Mouse (Mus musculus) CH12F3 (cell line): Measurements from ENCODE around the gene Oasl1.
"Not testable (repeated sequence)": the region's sequence is repeated elsewhere in the genome, so short reads cannot be mapped to it uniquely, and the experiment has no call there.

Source experiments
- in situ Hi-C: fragments of 300-500 bp; cut with MboI; formaldehyde crosslinking; loops from 2 replicates; pipeline ENCODE4 v1.14.3; 2020; ENCODE audit warnings: low sequenced_read_pairs

Oasl1 gene

DNA sequence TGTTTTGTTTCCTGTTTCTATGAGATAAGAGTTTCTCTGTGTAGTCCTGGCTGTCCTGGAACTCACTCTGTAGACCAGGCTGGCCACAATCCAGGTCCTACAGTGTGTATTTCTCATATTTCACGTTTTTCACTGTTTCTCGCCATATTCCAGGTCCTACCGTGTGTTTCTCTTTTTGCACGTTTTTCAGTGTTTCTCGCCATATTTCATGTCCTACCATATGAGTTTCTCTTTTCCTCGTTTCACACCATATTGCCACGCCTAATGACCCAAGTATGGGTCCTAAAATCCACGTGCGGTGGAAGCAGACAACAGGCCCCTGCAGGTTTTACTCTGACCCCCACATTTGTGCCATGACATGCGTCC is 691 bp upstream of the Oasl1 start:
- in situ Hi-C loops, result no loop called here

DNA sequence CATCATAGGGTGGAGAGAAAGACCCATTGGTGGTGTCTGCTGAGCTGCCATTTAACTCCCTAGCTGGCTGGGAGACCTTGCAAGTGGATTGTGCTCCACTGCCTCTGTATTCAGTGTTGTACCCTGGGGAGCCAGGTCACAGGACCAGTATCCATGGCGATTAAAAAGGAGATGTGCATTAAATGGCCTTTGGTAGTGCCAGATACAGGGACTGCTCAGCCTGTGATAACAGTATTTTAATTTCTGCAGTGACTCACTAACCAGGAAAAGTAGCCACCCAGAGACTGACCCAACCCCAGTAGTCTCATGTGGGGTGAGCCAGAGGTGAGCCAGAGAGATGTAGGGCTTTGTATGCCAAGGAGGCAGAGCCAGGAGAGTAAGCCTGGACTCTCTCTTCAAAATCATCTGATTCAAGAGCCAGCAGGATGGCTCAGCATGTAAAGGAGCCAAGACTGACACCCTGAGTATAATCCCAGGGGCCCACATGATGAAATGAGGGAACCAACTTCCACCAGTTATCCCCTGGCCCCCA is 3.2 kb downstream of the Oasl1 start:
- in situ Hi-C loops, result no loop called here

DNA sequence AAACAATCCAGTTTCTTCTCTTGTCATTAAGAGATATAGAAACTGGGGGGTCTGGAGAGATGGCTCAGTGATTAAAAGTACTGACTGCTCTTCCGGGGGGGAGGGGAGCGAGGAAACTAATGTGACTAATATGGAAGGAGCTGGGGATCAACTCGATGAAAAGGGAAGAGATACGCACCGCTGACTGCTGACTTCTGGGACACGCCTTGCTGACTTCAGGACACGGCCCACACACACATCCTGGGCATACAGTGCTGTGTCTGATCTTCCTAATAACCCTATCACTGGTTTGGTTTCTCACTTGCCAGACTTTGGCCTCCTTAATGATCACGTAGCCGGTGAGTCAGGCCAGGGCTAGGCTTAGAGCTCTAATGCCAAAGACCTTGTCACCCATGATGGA is 3.7 kb downstream of the Oasl1 start:
- in situ Hi-C loops, result no loop called here

DNA sequence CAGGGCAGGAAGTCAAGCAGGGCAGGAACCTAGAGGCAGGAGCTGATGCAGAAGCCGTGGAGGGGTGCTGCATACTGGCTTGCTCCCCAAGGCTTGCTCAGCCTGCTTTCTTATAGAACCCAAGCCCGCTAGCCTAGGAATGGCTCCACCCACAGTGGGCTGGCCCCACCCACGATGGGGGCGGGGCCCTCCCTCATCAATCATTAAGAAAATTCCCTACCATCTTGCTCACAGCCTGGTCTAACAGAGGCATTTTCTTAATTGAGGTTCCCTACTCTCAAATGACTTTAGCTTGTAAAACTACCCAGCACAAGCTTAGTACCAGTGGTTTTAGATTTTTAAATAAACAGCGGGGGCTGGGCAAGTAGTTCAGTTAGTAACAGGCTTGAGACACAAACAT is 8.6 kb downstream of the Oasl1 start:
- in situ Hi-C loops, result no loop called here

DNA sequence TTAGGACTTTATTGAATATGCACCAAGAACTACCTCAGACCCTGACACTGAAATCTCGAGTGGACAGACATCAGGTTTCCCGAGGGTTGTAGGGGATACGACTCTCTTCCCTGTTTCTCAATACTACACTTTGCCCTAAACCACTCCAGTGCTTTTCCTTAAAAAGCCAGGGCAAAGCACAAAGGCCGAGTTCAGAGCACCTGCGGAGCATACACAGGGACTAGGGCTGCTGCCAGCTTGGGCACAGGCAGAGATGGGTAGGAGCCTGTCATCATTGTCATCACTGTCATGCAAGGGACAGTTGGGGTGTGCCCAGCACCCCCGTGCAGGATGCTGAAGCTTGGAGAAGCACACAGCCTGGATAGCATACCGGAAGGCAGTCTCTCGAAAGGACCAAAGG is 10.2 kb downstream of the Oasl1 start:
- in situ Hi-C loops, result no loop called here

DNA sequence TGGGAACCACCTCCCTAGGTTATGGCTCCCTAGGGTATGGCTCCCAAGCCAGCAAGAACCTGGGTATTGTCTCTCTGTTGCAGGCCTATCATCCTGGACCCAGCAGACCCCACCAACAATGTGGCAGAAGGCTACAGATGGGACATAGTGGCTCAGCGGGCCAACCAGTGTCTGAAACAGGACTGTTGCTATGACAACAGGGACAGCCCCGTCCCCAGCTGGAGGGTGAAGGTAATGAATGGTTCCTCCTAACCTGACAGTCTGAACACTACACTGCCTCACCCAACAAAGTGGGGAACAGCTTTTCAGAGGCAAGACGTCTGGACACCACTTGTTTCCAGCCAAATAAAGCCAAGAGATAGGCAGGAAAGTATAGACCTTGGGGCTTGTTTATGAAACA is 12.8 kb downstream of the Oasl1 start:
- in situ Hi-C loops, result no loop called here

DNA sequence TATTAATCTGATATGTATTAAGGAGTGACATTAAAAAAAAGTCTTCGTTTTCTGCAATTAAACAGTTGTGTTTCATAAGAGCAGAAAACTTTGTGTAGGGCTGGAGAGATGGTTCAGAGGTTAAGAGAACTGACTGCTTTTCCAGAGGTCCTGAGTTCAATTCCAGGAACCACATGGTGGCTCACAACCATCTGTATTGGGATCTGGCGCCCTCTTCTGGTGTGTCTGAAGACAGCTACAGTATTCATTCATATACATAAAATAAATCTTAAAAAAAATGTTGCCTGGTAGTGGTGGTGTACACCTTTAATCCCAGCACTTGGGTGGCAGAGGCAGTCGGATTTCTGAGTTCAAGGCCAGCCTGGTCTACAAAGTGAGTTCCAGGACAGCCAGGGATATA is 18.1 kb downstream of the Oasl1 start:
- in situ Hi-C loops, result not testable (repeated sequence)

DNA sequence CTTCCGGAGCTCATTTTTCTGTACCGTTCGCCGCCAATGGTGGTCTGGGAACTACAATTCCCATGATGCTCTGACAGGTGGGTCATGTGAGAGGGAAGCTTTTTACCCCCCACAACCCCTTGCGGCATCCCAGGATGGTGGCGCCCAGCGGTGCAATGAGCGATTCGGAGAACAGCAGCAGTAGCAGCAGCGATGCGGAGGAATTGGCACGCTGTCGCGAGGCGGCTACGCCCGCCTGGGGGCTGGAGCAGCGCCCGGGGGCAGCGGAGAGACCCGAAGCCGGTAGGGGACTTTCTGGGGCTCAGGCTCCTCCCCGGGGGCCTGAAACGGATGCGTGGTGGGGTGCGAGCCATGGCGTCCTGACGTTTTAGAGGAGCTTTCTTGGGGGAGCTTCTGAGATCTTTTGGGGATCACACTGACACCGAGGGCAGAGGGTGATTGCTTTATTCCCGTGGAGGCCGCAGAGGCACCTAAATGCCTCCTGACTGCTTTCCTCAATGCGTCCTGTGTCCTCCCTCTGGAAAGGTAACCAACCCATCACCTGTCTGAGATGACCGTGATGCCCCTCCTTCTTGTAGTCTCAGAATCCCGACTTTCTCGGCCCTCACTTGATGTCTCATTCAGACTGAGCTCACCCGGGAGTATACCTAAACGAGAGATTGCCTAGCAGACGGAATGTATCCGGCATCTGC is 19.2 kb downstream of the Oasl1 start, which contains the start of gene 2210016L21Rik:
2210016L21Rik (plus strand) TSS at position 85 of the 692 bp plus-strand sequence.
- in situ Hi-C loops, result no loop called here

DNA sequence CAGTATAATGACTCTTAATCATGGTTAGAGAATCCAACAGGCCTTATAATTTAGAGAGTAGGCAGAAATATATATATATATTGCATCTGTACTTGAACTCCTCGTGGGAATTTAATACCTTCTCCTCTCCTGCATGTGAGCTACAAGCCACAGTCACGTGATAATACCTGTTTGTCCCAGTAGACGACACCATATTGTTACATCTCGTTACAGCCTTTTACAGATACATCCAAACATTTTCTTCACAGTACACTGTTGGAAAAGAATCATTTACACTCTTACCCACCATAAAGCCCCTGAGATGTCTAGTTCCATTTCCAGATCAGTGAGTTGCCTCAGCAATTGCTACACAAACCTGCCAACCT is 19.7 kb downstream of the Oasl1 start:
- in situ Hi-C loops, result no loop called here

DNA sequence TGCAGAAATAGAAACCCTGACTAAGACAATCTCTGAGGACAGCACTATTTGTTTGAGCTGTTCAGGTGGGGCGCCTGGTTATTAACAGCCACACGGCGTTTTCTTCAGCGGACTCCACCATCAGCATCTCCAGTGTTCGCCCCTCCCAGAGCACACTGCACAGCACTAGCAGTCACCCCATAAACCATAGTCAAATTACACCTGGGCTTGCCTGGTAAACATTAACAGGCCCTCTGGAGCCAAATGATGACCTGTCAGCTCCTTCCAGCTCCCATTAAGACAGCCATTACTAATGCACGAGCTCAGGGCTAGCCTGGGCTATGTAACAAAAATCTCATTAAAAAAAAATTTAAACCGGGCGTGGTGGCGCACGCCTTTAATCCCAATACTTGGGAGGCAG is 22.0 kb downstream of the Oasl1 start:
- in situ Hi-C loops, result no loop called here

DNA sequence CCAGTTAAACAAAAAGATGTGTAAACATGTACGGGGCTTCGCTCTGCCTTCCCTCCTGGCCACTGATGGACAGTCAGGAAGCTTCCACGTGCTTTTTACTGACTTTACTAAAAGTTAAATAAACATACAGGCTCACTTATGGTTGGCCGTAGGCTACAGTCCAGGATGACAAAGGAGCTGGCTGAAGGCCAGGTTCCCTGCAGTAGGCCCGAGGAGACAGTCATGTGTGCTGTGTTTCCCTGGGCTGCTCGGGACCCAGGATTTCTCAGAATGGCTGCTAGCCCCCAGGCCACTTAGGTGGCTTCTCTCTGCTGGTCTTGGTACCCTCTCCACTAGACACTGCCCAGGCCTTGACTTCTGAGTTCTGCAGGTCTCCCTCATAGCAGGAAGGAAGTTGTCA is 25.9 kb downstream of the Oasl1 start:
- in situ Hi-C loops, result no loop called here

DNA sequence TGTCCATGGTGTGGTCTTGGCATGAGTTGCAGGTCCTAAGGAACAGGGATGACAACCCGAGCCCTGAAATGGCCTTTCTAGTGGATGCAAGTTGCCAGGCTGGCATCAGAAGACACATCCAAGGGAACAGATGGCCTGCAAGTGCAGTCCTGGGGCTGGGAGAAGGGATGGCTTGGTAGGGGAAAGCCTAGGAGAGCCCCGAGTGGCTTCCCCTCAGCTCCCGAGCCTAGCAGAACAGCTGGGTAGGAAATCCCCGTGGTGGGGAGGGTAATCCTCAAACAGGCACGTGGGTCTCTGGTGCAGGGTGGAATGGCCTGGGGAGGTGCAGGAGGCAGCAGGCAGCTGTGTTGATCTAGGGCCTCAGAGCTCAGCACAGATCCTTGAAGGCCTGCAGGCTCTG is 26.3 kb downstream of the Oasl1 start:
- in situ Hi-C loops, result no loop called here

DNA sequence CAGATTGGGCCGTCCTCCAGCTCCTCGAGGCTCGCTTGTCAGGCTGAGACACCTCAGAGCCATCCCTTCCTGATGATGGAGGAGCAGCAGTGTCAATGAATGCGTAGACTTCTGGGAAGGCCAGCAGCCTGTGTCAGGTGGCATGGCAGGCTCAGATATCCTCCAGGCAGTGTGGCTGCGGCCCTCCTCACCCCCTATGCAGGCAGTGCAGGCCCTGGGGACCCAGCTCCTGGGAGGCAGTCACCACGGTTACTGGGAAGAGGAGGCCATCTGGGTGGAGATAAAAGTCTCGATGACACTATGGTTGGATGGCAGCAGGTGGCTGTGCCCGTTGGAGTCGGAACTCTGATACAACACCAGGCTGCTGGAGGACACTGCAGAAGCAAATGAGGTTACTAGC is 26.8 kb downstream of the Oasl1 start:
- in situ Hi-C loops, result no loop called here

DNA sequence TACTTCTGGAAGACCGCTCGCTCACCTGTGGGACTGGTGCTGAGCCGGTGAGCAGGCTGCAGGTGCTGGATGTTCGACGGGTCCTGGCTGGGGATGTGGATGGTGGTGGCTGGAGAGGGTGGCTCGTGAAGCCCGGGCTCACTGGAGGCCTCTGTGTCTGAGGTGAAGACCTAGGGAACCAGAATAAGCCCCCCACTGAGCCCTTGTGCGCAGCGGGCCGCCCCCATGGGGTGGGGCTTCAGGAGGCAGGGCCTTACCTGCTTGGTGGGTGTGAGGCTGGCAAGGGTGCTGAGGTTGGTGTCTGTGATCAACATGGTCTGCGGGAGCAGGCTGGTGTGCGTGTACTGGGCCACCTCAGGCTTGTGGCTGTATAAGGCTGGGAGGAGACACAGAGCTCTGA is 27.6 kb downstream of the Oasl1 start:
- in situ Hi-C loops, result no loop called here

DNA sequence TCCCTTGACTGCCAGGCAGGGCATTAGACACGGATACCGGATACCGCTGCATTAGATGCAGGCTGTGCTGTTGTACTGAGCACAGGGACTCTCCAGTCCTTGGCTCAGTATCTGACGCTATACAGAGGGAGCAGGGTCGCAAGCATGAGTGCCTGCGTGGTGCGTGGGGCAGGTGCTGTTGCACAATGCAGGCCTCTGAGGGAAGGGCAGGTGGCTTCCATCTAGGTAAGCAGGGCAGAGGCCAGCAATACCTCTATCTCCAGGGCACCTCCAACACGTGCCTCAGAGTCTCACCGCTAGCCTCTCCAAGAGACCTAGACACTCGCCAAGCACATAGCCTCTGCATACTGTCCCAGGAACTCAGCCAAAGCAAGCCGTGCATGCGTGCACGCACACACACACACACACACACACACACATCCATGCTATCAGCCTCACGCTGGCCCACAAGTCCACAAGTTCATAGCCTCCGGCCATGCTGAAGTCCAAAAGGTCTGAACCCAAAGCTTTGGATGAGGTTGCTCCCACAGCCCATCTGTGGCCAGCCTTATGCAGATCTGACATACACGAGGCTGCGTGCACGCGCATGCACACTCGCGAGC is 28.3 kb downstream of the Oasl1 start:
- in situ Hi-C loops, result no loop called here

DNA sequence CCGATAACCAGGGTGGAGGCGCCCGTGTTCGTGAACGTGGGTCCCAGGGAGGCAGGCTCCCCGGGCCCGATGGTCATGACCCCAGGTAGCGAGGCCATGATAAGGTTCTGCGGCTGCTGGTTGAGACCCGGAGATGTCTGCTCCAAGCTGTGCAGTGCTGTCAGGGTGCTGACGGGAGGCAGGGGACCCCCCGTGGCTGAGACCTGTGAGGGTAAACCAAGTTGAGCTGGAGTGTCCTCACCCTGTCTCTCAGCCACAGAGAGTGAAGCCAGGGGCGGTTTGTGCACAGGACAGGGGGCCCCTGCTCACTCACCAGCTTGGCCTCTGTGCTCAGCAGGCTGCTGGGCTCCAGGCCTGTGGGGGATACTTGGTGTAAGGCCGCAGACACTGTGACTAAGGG is 30.3 kb downstream of the Oasl1 start:
- in situ Hi-C loops, result no loop called here

DNA sequence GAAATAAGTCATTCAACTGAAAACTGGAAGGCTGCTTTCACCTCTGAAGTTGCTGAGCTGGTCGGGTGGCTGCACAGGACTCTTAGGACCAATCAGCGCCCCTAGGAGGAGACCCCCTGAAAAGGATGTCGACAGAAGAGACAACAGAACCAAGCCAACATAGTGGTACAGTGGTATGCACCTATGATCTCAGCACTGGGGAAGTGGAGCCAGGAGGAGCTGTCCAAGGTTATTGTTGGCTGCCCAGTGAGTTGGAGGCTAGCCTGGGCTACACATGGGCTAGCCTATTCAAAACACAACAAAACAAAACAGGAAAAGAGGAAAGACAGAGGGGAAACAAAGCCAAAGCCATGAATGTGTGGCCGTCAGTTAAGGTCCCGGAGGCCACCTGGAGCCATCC is 35.0 kb downstream of the Oasl1 start:
- in situ Hi-C loops, result no loop called here

DNA sequence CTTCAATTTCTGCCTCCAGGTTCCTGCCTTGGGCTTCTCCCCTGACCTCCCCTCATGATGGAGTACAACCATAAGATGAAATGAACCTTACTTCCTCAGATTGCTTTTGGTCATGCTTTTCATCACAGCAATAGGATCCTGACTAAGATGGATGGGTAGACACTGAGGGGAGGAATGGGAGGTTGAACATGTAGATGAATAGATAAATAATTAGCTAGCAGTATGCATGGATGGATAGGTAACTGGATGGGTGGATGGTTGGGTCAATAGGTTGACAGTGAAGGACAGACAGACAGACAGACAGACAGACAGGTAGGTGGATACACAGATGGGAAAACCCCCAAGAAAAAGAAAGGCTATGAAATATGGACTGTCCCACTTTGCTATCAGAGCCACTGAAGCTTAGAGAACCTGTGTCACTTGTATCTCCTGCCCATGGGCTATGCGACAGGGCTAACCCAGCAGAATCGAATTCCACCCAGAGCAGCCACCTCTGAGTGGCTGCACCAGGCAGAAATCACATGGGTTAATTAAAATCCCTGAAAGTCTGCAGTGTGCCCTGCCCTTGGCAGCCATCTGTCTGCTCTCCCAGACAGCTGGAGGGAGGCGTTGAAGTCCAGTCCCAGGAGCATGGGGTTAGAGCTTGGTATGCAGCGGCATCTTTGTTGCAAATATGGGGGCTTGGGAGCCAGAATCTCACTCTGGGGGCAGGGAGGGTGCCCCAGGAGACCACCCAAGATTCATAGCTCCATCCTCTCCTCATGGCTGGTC is 38.7 kb downstream of the Oasl1 start:
- in situ Hi-C loops, result no loop called here

DNA sequence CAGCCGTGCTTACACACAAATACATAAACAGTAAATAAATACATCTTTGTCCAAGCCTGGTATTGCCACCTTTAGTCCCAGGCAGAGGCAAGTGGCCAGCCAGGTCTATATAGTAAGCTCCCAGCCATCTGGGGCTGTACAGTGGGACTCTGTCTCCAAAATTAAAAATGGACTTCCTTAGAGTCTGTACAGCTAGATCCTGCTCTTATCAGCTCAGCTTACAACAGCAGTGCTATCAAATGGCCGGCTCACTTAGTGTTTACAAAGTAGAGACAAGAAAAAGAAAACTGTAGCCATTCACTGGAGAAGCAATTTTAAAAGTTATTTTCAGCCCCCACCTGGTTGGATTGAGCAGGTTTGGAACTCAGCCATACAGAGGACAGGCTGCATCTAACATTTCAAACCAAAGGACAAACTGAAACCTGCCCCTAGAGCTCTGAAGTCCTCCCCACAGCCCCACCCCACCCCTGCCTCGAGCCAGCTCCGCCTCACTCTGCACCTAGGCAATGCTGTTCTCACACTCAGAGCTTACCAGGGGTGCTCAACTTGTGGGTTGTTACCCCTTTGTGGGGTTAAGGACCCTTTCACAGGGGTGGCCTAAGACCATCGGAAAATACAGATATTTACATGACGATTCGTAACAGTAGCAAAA is 41.4 kb downstream of the Oasl1 start:
- in situ Hi-C loops, result no loop called here

DNA sequence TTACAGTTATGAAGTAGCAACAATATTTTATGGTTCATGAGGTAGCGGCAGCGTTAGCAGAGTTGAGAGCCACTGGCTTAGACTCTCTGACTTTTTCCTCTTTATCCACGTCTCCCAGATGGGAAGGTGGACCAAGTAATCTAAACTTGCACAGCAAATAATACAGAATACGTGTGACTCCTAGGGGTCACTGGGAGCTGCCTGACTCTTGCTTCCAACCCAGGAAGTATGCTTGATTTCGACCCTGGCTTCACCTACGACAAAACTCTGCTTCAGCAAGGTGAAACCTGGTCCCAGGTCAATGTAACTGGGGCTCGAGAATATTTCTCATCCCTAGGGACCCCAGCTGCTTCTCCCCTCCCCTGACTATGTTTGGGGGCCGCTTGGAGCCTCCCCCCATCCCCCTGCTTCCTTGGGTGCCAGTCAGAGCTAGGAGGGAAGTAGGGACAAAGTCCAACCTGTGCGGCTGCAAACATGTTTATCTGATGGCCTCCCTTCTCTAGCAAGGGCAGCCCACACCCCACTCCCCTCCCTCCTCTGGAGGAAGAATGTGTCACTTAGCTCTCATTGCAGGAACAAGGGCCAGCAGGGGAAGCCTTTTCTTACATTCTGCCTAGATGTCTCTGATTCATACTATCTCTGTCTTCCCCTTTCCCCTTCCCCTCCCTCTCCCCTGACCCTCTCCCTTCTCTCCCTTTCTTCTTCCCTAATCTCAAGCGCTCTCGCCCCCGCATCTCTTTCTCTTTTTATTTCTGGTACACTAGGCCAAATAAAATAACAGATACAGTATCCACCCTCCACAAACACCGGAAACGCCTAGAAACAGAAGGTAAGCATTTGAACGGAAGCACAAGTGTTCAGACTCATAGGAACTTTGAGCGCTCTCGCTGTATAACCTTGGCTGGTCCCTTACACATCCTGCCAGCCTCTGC is 42.2 kb downstream of the Oasl1 start:
- in situ Hi-C loops, result no loop called here
